25 mouse cellular contexts compared by ENCODE assay signal in the genomic region with DNA sequence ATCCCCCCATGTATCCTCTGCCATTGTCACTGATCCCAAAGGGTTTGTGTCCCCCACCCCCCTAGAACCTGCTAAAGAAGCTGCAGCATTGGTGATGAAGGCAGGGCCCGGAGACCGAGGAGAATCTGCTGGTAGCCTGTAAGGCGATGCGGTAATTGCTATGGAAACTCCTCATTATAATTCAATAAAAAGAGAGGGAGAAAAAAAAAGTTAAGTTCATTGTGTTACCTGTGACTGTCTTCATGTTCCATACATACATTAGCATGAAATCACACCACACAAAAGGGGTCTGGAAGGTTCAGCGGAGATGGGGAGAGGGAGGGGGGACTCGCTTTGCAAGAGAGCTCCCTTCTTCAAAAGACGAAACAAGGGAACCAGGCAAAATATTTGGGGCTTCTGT.
DNase-seq lines count a peak whose midpoint lies in the region; ATAC-seq and TF ChIP-seq lines count a peak whose summit lies in the region.
"Had no signal": no experiment of that assay in that cellular context is flagged by ENCODE, and none has a peak within 500 bp of the region (broad histone marks: within the 10 kb centered on the region; RNA-seq: fewer than 3 reads in every experiment).

No protein-coding gene starts in this region.

- H3K4me2 ChIP-seq in hindbrain, embryonic 15.5 days = no peak overlapping the region
- H3K4me2 ChIP-seq in hindbrain, embryonic 13.5 days = no peak overlapping the region
- no peak overlapping the region for H3K4me2 ChIP-seq in forebrain, embryonic 15.5 days (replicated peaks)
- no peak overlapping the region for H3K4me2 ChIP-seq in midbrain, embryonic 12.5 days (replicated peaks)
- H3K4me2 ChIP-seq in midbrain, postnatal 0 days (ENCODE audit: low read depth, low read length, poor library complexity, severe bottlenecking) = no peak overlapping the region
- H3K4me2 ChIP-seq: hindbrain, embryonic 12.5 days; intestine, embryonic 15.5 days; liver, embryonic 12.5 days; neural tube, embryonic 12.5 days had no signal

- peaks cover 18% of the 10 kb centered on the region for H3K4me1 ChIP-seq in hindbrain, embryonic 15.5 days (replicated peaks)
- peaks cover 35% of the 10 kb centered on the region for H3K4me1 ChIP-seq in hindbrain, embryonic 13.5 days (replicated peaks)
- H3K4me1 ChIP-seq in forebrain, embryonic 15.5 days = peaks cover 27% of the 10 kb centered on the region
- peaks cover 38% of the 10 kb centered on the region for H3K4me1 ChIP-seq in midbrain, embryonic 12.5 days
- H3K4me1 ChIP-seq in midbrain, postnatal 0 days (ENCODE audit: insufficient read depth, low read length) = peaks cover 18% of the 10 kb centered on the region
- H3K4me1 ChIP-seq: liver, embryonic 12.5 days had no signal

- H3K4me3 ChIP-seq in hindbrain, embryonic 15.5 days = no peak overlapping the region
- no peak overlapping the region for H3K4me3 ChIP-seq in hindbrain, embryonic 13.5 days
- H3K4me3 ChIP-seq in forebrain, embryonic 15.5 days = no peak overlapping the region
- H3K4me3 ChIP-seq in midbrain, embryonic 12.5 days = no peak overlapping the region
- no peak overlapping the region for H3K4me3 ChIP-seq in midbrain, postnatal 0 days (ENCODE audit: low read depth, low read length)
- H3K4me3 ChIP-seq: hindbrain, embryonic 12.5 days; intestine, embryonic 15.5 days; liver, embryonic 12.5 days; myocyte; neural tube, embryonic 12.5 days had no signal

- H3K27ac ChIP-seq in hindbrain, embryonic 15.5 days (replicated peaks) = no peak overlapping the region
- no peak overlapping the region for H3K27ac ChIP-seq in hindbrain, embryonic 13.5 days
- peak overlapping the region; percentile 56 for H3K27ac ChIP-seq in forebrain, embryonic 15.5 days (replicated peaks)
- 0 out of 2 replicates have a peak overlapping the region, but pooled peaks have one; percentile 11 for H3K27ac ChIP-seq in midbrain, embryonic 12.5 days (replicated peaks)
- peak overlapping the region; percentile 38; the same call in 1 of the 2 replicates for H3K27ac ChIP-seq in midbrain, postnatal 0 days (ENCODE audit: low read depth, low read length)
- H3K27ac ChIP-seq: hindbrain, embryonic 12.5 days; intestine, embryonic 15.5 days; liver, embryonic 12.5 days; neural tube, embryonic 12.5 days had no signal

- no peaks in the 10 kb centered on the region for H3K9me3 ChIP-seq in hindbrain, embryonic 15.5 days
- H3K9me3 ChIP-seq in hindbrain, embryonic 13.5 days = no peaks in the 10 kb centered on the region
- no peaks in the 10 kb centered on the region for H3K9me3 ChIP-seq in forebrain, embryonic 15.5 days
- no peaks in the 10 kb centered on the region for H3K9me3 ChIP-seq in midbrain, embryonic 12.5 days
- H3K9me3 ChIP-seq in midbrain, postnatal 0 days (ENCODE audit: low read length) = no peaks in the 10 kb centered on the region
- H3K9me3 ChIP-seq: hindbrain, embryonic 12.5 days; intestine, embryonic 15.5 days; liver, embryonic 12.5 days; neural tube, embryonic 12.5 days had no signal

- no peaks in the 10 kb centered on the region for H3K36me3 ChIP-seq in hindbrain, embryonic 15.5 days
- H3K36me3 ChIP-seq in hindbrain, embryonic 13.5 days = no peaks in the 10 kb centered on the region
- no peaks in the 10 kb centered on the region for H3K36me3 ChIP-seq in forebrain, embryonic 15.5 days
- no peaks in the 10 kb centered on the region for H3K36me3 ChIP-seq in midbrain, embryonic 12.5 days
- no peaks in the 10 kb centered on the region for H3K36me3 ChIP-seq in midbrain, postnatal 0 days (ENCODE audit: insufficient read depth, low read length)
- H3K36me3 ChIP-seq: hindbrain, embryonic 12.5 days; intestine, embryonic 15.5 days; liver, embryonic 12.5 days; neural tube, embryonic 12.5 days had no signal

- no peaks in the 10 kb centered on the region for H3K27me3 ChIP-seq in hindbrain, embryonic 15.5 days
- peaks cover 7% of the 10 kb centered on the region for H3K27me3 ChIP-seq in hindbrain, embryonic 13.5 days
- no peaks in the 10 kb centered on the region for H3K27me3 ChIP-seq in forebrain, embryonic 15.5 days
- peaks cover 5% of the 10 kb centered on the region; the same call in 1 of the 2 replicates for H3K27me3 ChIP-seq in midbrain, embryonic 12.5 days
- H3K27me3 ChIP-seq in midbrain, postnatal 0 days (ENCODE audit: insufficient read depth, low read length) = no peaks in the 10 kb centered on the region
- H3K27me3 ChIP-seq: hindbrain, embryonic 12.5 days; intestine, embryonic 15.5 days; liver, embryonic 12.5 days; neural tube, embryonic 12.5 days had no signal

- no peak for DNase-seq in midbrain, postnatal 0 days (ENCODE audit: low spot score)
- DNase-seq in kidney, postnatal 10 days = no peak
- DNase-seq in cerebellum, postnatal 10 days = no peak
- no peak for DNase-seq in right cerebral cortex, postnatal 25 days
- DNase-seq: adrenal gland, postnatal 25 days; B cell, adult 2 months; cerebellum, adult 2 months; cerebellum, postnatal 25 days; gastrocnemius, postnatal 10 days; heart, postnatal 14 days; kidney, adult 2 months; layer of hippocampus, postnatal 36 days; left cerebral cortex, postnatal 4 days; liver, postnatal 0 days; right cerebral cortex, adult 18-20 months; right cerebral cortex, postnatal 4 days had no signal

- H3K9ac ChIP-seq in hindbrain, embryonic 15.5 days = no peak overlapping the region
- no peak overlapping the region for H3K9ac ChIP-seq in hindbrain, embryonic 13.5 days
- no peak overlapping the region for H3K9ac ChIP-seq in forebrain, embryonic 15.5 days (replicated peaks)
- H3K9ac ChIP-seq in midbrain, embryonic 12.5 days (replicated peaks) = no peak overlapping the region
- no peak overlapping the region for H3K9ac ChIP-seq in midbrain, postnatal 0 days (replicated peaks; ENCODE audit: low read length, poor library complexity, severe bottlenecking)
- H3K9ac ChIP-seq: hindbrain, embryonic 12.5 days; intestine, embryonic 15.5 days; liver, embryonic 12.5 days; liver, postnatal 0 days; neural tube, embryonic 12.5 days had no signal

- peak; percentile 28; the same call in 1 of the 2 replicates for ATAC-seq in hindbrain, embryonic 15.5 days (ENCODE audit: low FRiP score, low read depth)
- ATAC-seq in hindbrain, embryonic 13.5 days (ENCODE audit: low FRiP score) = no peak
- no peak for ATAC-seq in forebrain, embryonic 15.5 days (replicated peaks)
- peak; percentile 38; the same call in 1 of the 2 replicates for ATAC-seq in midbrain, embryonic 12.5 days (ENCODE audit: low FRiP score, low read depth)
- peak; percentile 16; the same call in 1 of the 2 replicates for ATAC-seq in midbrain, postnatal 0 days (ENCODE audit: low FRiP score)
- ATAC-seq: intestine, embryonic 15.5 days; liver, embryonic 12.5 days; liver, postnatal 0 days had no signal

- no peak for TF ChIP-seq CTCF in midbrain, postnatal 0 days (IDR thresholded peaks at IDR 0.05)

- WGBS in hindbrain, embryonic 15.5 days = 24% methylated on average over 7 of the region's 7 CpGs
- 22% methylated on average over 7 of the region's 7 CpGs for WGBS in hindbrain, embryonic 13.5 days
- WGBS in forebrain, embryonic 15.5 days = 20% methylated on average over 7 of the region's 7 CpGs
- WGBS in midbrain, embryonic 12.5 days = 38% methylated on average over 7 of the region's 7 CpGs
- WGBS in midbrain, postnatal 0 days = 19% methylated on average over 7 of the region's 7 CpGs

Comparison
In these comparisons a context has a peak if more than half of its experiments do, and no peak if none do; other contexts are left out.
1. ATAC-seq: peak in hindbrain, embryonic 15.5 days (single experiment), midbrain, embryonic 12.5 days (single experiment) and midbrain, postnatal 0 days (single experiment); none in hindbrain, embryonic 13.5 days (single experiment) and forebrain, embryonic 15.5 days (single experiment).
2. H3K27ac ChIP-seq: peak in forebrain, embryonic 15.5 days (single experiment), midbrain, embryonic 12.5 days (single experiment) and midbrain, postnatal 0 days (single experiment); none in hindbrain, embryonic 15.5 days (single experiment) and hindbrain, embryonic 13.5 days (single experiment).